Mouse (Mus musculus): ENCODE measurements around the gene Slc25a19.
A peak's percentile ranks its signal among the peaks of the same experiment; 100 is the strongest.

Gene Slc25a19

GRCm38 (mm10) chr11:115595209-115595608, 32.9 kb downstream of the Slc25a19 start:
- DNase-seq (ENCODE audit: low spot score), result no peak

GRCm38 (mm10) chr11:115590526-115591075, 37.5 kb downstream of the Slc25a19 start:
- peak; percentile 51 for DNase-seq (ENCODE audit: low spot score)

GRCm38 (mm10) chr11:115587984-115588383, 40.1 kb downstream of the Slc25a19 start:
- DNase-seq (ENCODE audit: low spot score), result no peak

- no peak for DNase-seq (ENCODE audit: low spot score)
These were observed 41.7 kb downstream of the Slc25a19 start for GRCm38 (mm10) chr11:115586403-115586802.

GRCm38 (mm10) chr11:115585573-115586100, 42.5 kb downstream of the Slc25a19 start:
- no peak for DNase-seq (ENCODE audit: low spot score)

- no peak for DNase-seq (ENCODE audit: low spot score)
These were observed 43.6 kb downstream of the Slc25a19 start for GRCm38 (mm10) chr11:115584376-115585073.

- no peak for DNase-seq (ENCODE audit: low spot score)
These were observed 45.0 kb downstream of the Slc25a19 start for GRCm38 (mm10) chr11:115582913-115583606.

- no peak for DNase-seq (ENCODE audit: low spot score)
These were observed 49.0 kb downstream of the Slc25a19 start for GRCm38 (mm10) chr11:115579080-115579479.

- DNase-seq (ENCODE audit: low spot score), result no peak
These were observed 63.1 kb downstream of the Slc25a19 start for GRCm38 (mm10) chr11:115564961-115565360.
